Mouse (Mus musculus) CH12.LX (cell line): Measurements from ENCODE around the gene Slc39a8. TPM values are rescaled to one million over a fixed set of nuclear protein-coding genes. Genes with fewer than 3 reads are reported as not detected.

Experiments used
- DNase-seq: peaks from one replicate; pipeline ENCODE4 v3.0.0-alpha.2; 2013; ENCODE audit errors: extremely low read depth
- H3K27ac ChIP-seq: 2 replicates; pipeline ENCODE4 v1.5.1; 2012; ENCODE audit warnings: low read depth, mild to moderate bottlenecking, control low read depth, moderate library complexity; ENCODE audit not compliant: insufficient read depth
- H3K27me3 ChIP-seq: replicated peaks from 2 replicates; pipeline ENCODE3; 2012; ENCODE audit warnings: inconsistent platforms
- H3K36me3 ChIP-seq, 2 experiments: replicated peaks in 1 of 2; 2 replicates each; pipeline versions ENCODE3 to v1.6.1; 2012; ENCODE audit warnings: inconsistent platforms in 1 of 2, low read length in 1 of 2, mild to moderate bottlenecking in 1 of 2, mixed read lengths in 1 of 2, moderate library complexity in 1 of 2; ENCODE audit not compliant: control insufficient read depth in 1 of 2, insufficient read depth in 1 of 2
- H3K4me1 ChIP-seq, 2 experiments: 2 replicates each; pipeline ENCODE4 v1.6.1; 2012; ENCODE audit warnings: inconsistent platforms in 1 of 2, moderate library complexity in 1 of 2; ENCODE audit not compliant: insufficient read depth in 2 of 2, control insufficient read depth in 1 of 2
- H3K4me2 ChIP-seq: 2 replicates; pipeline ENCODE4 v1.6.1; 2012; ENCODE audit warnings: low read depth, mild to moderate bottlenecking, control low read depth; ENCODE audit not compliant: poor library complexity, insufficient read depth, severe bottlenecking
- H3K4me3 ChIP-seq, 3 experiments: fragments of 150-350 bp in 1 of 3; sonication (generic) in 1 of 3; replicated peaks in 1 of 3; 2 replicates each; pipeline versions ENCODE3 to v1.5.1; 2011 to 2012; ENCODE audit warnings: low read depth in 2 of 3, low read length in 2 of 3, mild to moderate bottlenecking in 2 of 3, moderate library complexity in 2 of 3, control low read depth in 1 of 3, improper control_type of control experiment in 1 of 3, inconsistent platforms in 1 of 3, mixed read lengths in 1 of 3; ENCODE audit not compliant: poor library complexity in 1 of 3
- H3K79me2 ChIP-seq: replicated peaks from 2 replicates; pipeline ENCODE4 v1.6.1; 2012; ENCODE audit warnings: mild to moderate bottlenecking, moderate library complexity; ENCODE audit not compliant: control insufficient read depth, poor library complexity, insufficient read depth, severe bottlenecking; ENCODE audit errors: extremely low read depth
- H3K9ac ChIP-seq: 2 replicates; pipeline ENCODE4 v1.6.1; 2012; ENCODE audit warnings: low read depth, mild to moderate bottlenecking, control low read depth, moderate library complexity; ENCODE audit not compliant: insufficient read depth
- H3K9me3 ChIP-seq: replicated peaks from 2 replicates; pipeline ENCODE3; 2012; ENCODE audit warnings: low read length, inconsistent platforms, mixed read lengths
- CHD1 ChIP-seq: IDR thresholded peaks from 2 replicates; pipeline ENCODE4 v1.6.1; 2012; ENCODE audit warnings: low read depth, low read length, improper control_type of control experiment, inconsistent platforms
- CTCF ChIP-seq, 2 experiments: IDR thresholded peaks in 1 of 2; conservative IDR thresholded peaks in 1 of 2; 2 replicates each; pipeline ENCODE4 v1.5.1; 2011 to 2012; ENCODE audit warnings: low read depth in 2 of 2, low read length in 2 of 2, improper control_type of control experiment in 1 of 2, inconsistent platforms in 1 of 2, mild to moderate bottlenecking in 1 of 2, moderate library complexity in 1 of 2
- E2F4 ChIP-seq: IDR thresholded peaks from 2 replicates; pipeline ENCODE4 v1.6.1; 2011; ENCODE audit warnings: low read depth, low read length, improper control_type of control experiment; ENCODE audit not compliant: insufficient replicate concordance
- EP300 ChIP-seq: IDR thresholded peaks from 2 replicates; pipeline ENCODE4 v1.6.1; 2011; ENCODE audit warnings: low read length, improper control_type of control experiment
- HCFC1 ChIP-seq: IDR thresholded peaks from 2 replicates; pipeline ENCODE4 v1.6.1; 2012; ENCODE audit warnings: low read depth, mild to moderate bottlenecking, inconsistent platforms, low read length, improper control_type of control experiment
- IRF4 ChIP-seq: IDR thresholded peaks from 2 replicates; pipeline ENCODE4 v1.6.1; 2014; ENCODE audit warnings: low read depth, mild to moderate bottlenecking, inconsistent platforms, low read length, improper control_type of control experiment
- KAT2A ChIP-seq: IDR thresholded peaks from 2 replicates; pipeline ENCODE4 v1.6.1; 2012; ENCODE audit warnings: low read length, improper control_type of control experiment, inconsistent platforms; ENCODE audit not compliant: insufficient replicate concordance
- MAX ChIP-seq: IDR thresholded peaks from 2 replicates; pipeline ENCODE4 v1.6.1; 2011; ENCODE audit warnings: low read length, improper control_type of control experiment
- MEF2A ChIP-seq: IDR thresholded peaks from 2 replicates; pipeline ENCODE4 v1.6.1; 2014; ENCODE audit warnings: low read depth, mild to moderate bottlenecking, inconsistent platforms, low read length, improper control_type of control experiment, borderline replicate concordance
- MYC ChIP-seq: IDR thresholded peaks from 2 replicates; pipeline ENCODE4 v1.6.1; 2011; ENCODE audit warnings: low read depth, mild to moderate bottlenecking, improper control_type of control experiment, low read length
- POLR2AphosphoS2 ChIP-seq: IDR thresholded peaks from 2 replicates; pipeline ENCODE4 v1.6.1; 2011; ENCODE audit warnings: low read depth, low read length, improper control_type of control experiment
- RAD21 ChIP-seq: IDR thresholded peaks from 2 replicates; pipeline ENCODE4 v1.6.1; 2011; ENCODE audit warnings: low read depth, mild to moderate bottlenecking, low read length, improper control_type of control experiment, moderate library complexity
- SIN3A ChIP-seq: IDR thresholded peaks from 2 replicates; pipeline ENCODE4 v1.6.1; 2012; ENCODE audit warnings: low read length, improper control_type of control experiment, inconsistent platforms
- SMC3 ChIP-seq: IDR thresholded peaks from 2 replicates; pipeline ENCODE4 v1.6.1; 2011; ENCODE audit warnings: low read depth, low read length, improper control_type of control experiment
- TBP ChIP-seq: conservative IDR thresholded peaks from 2 replicates; pipeline ENCODE4 v1.6.1; 2011; ENCODE audit warnings: low read depth, low read length, improper control_type of control experiment
- UBTF ChIP-seq: IDR thresholded peaks from 2 replicates; pipeline ENCODE4 v1.6.1; 2012; ENCODE audit warnings: low read depth, mild to moderate bottlenecking, inconsistent platforms, low read length, improper control_type of control experiment, moderate library complexity
- dilution Hi-C: fragments of 300-500 bp; cut with MboI; formaldehyde crosslinking; loops from 2 replicates; pipeline ENCODE4 v1.14.3; 2020; ENCODE audit warnings: low sequenced_read_pairs; ENCODE audit not compliant: extremely low pct_unique_long_range_greater_than_20kb, extremely low pct_ligation_motif_present
- in situ Hi-C: fragments of 300-500 bp; cut with MboI; formaldehyde crosslinking; loops from 3 replicates; pipeline ENCODE4 v1.14.3; 2019; ENCODE audit warnings: low sequenced_read_pairs, low pct_ligation_motif_present, low pct_unique_long_range_greater_than_20kb, mixed read lengths
- polyA plus RNA-seq: library from polyadenylated mRNA; unstranded; fragments of >175 nt; gene quantifications from 2 replicates; pipeline ENCODE4 v1.2.1, GENCODE M21; 2012; ENCODE audit warnings: low read depth; ENCODE audit not compliant: insufficient read length
- total RNA-seq, 2 experiments: library from RNA; depleted of rRNA; stranded (reverse); fragments of 300-350 nt in 1 of 2; fragments of >200 nt in 1 of 2; gene quantifications; 2 replicates each; pipeline ENCODE4 v1.2.3; 2012 to 2014

Gene Slc39a8
- total and polyA plus RNA-seq, 3 experiments, result 0.30 to 1.2 (median 0.64) TPM

- Histone ChIP-seq H3K27ac (no peak overlapping the region), H3K4me2 (no peak overlapping the region)
These were observed 64.3 kb downstream of the Slc39a8 start for GRCm38 (mm10) chr3:135889401-135889800.

GRCm38 (mm10) chr3:135903366-135903765 lies 78.3 kb downstream of the Slc39a8 start:
- no peak overlapping the region for H3K9ac ChIP-seq
- H3K27ac ChIP-seq, result no peak overlapping the region
- no peaks in the 10 kb centered on the region for H3K9me3 ChIP-seq
- in situ Hi-C loops (no loop called here), dilution Hi-C loops (no loop called here)
- no peak overlapping the region for H3K4me2 ChIP-seq
- DNase-seq, result peak; percentile 49
- H3K79me2 ChIP-seq, result no peaks in the 10 kb centered on the region
- H3K36me3 ChIP-seq, result no peaks in the 10 kb centered on the region
- peak; percentile 44 for TF ChIP-seq SMC3
- TF ChIP-seq UBTF, result no peak
- TF ChIP-seq CHD1, result no peak
- TF ChIP-seq RAD21, result peak; percentile 50
- TF ChIP-seq MYC, result peak; percentile 44; the same call in 1 of the 2 replicates
- peak; percentile 39 to 68; a peak in 3 of 4 replicates for TF ChIP-seq CTCF (conservative IDR thresholded peaks at IDR 0.05 in 1 of 2, IDR thresholded peaks at IDR 0.05 in 1 of 2; ENCODE audit: low read depth in 2 of 2, low read length in 2 of 2)
- TF ChIP-seq POLR2AphosphoS2, result no peak
- no peaks in the 10 kb centered on the region for H3K27me3 ChIP-seq
- H3K4me3 ChIP-seq, result no peak overlapping the region
- H3K4me1 ChIP-seq, result no peaks in the 10 kb centered on the region

More at GRCm38 (mm10) chr3:135889401-135889800, 64.3 kb downstream of the Slc39a8 start:
- TF ChIP-seq MYC (no peak), CTCF (conservative IDR thresholded peaks at IDR 0.05 in 1 of 2, IDR thresholded peaks at IDR 0.05 in 1 of 2; ENCODE audit: low read depth in 2 of 2, low read length in 2 of 2) (peak in 1 of 2 experiments; percentile 30; a peak in 1 of 4 replicates), IRF4 (no peak)
- H3K9ac ChIP-seq, result no peak overlapping the region
- dilution Hi-C loops, result no loop called here
- DNase-seq, result peak; percentile 14
- no peaks in the 10 kb centered on the region for H3K9me3 ChIP-seq
- in situ Hi-C loops, result loop anchor here (10.0 to 25.0 kb wide), 3 partner anchors 775 to 1523 kb away; no protein-coding TSS in a partner anchor
- peaks cover 0 to 7% of the 10 kb centered on the region in 2 experiments; a peak in 1 of 4 replicates for H3K4me1 ChIP-seq
- H3K4me3 ChIP-seq, result no peak overlapping the region
- H3K79me2 ChIP-seq, result no peaks in the 10 kb centered on the region
- H3K36me3 ChIP-seq, result no peaks in the 10 kb centered on the region
- no peaks in the 10 kb centered on the region for H3K27me3 ChIP-seq

GRCm38 (mm10) chr3:135904881-135905280 lies 79.8 kb downstream of the Slc39a8 start:
- dilution Hi-C loops (no loop called here), in situ Hi-C loops (no loop called here)
- DNase-seq, result no peak
- Histone ChIP-seq H3K79me2 (no peaks in the 10 kb centered on the region), H3K9me3 (no peaks in the 10 kb centered on the region), H3K9ac (no peak overlapping the region), H3K36me3 (no peaks in the 10 kb centered on the region), H3K27ac (no peak overlapping the region), H3K4me3 (no peak overlapping the region), H3K4me2 (no peak overlapping the region), H3K27me3 (no peaks in the 10 kb centered on the region), H3K4me1 (no peaks in the 10 kb centered on the region)
- no peak for TF ChIP-seq KAT2A
- TF ChIP-seq MAX, result no peak
- TF ChIP-seq E2F4, result no peak
- TF ChIP-seq SMC3, result no peak
- TF ChIP-seq EP300, result no peak
- TF ChIP-seq TBP, result no peak
- TF ChIP-seq MEF2A, result no peak
- TF ChIP-seq SIN3A, result no peak
- TF ChIP-seq UBTF, result no peak
- no peak for TF ChIP-seq POLR2AphosphoS2
- no peak for TF ChIP-seq HCFC1
